Mouse (Mus musculus) lung, embryonic 14.5 days (tissue): Measurements from ENCODE around the gene Hmces. TPM values are rescaled to one million over a fixed set of nuclear protein-coding genes. Genes with fewer than 3 reads are reported as not detected.
"Not testable (repeated sequence)": the region's sequence is repeated elsewhere in the genome, so short reads cannot be mapped to it uniquely, and the experiment has no call there.

Experiments used
- ATAC-seq: fragments of 200-750 bp; cut with Nextera tagmentation; 2 replicates; pipeline ENCODE4 v1.8.0; 2017; ENCODE audit warnings: mild to moderate bottlenecking, moderate TSS enrichment, moderate library complexity; ENCODE audit not compliant: insufficient read depth
- DNase-seq: peaks from one replicate; pipeline ENCODE4 v3.0.0-alpha.2; 2015
- H3K27ac ChIP-seq: fragments of 300-500 bp; sonication (generic); 2 replicates; pipeline ENCODE4 v1.5.1; 2014; ENCODE audit warnings: low read depth, mild to moderate bottlenecking, moderate library complexity
- H3K27me3 ChIP-seq: fragments of 300-500 bp; sonication (generic); 2 replicates; pipeline ENCODE4 v1.6.1; 2014; ENCODE audit warnings: low read length, control low read depth; ENCODE audit not compliant: insufficient read depth
- H3K36me3 ChIP-seq: fragments of 300-500 bp; sonication (generic); 2 replicates; pipeline ENCODE4 v1.6.1; 2014; ENCODE audit warnings: control low read depth; ENCODE audit not compliant: insufficient read depth
- H3K4me1 ChIP-seq: fragments of 300-500 bp; sonication (generic); 2 replicates; pipeline ENCODE4 v1.6.1; 2014; ENCODE audit warnings: antibody characterized with exemption, control low read depth; ENCODE audit not compliant: insufficient read depth
- H3K4me2 ChIP-seq: fragments of 300-500 bp; sonication (generic); 2 replicates; pipeline ENCODE4 v1.6.1; 2014; ENCODE audit warnings: mild to moderate bottlenecking
- H3K4me3 ChIP-seq: fragments of 300-500 bp; sonication (generic); 2 replicates; pipeline ENCODE4 v1.5.1; 2014; ENCODE audit warnings: low read depth, low read length
- H3K9ac ChIP-seq: fragments of 300-500 bp; sonication (generic); 2 replicates; pipeline ENCODE4 v1.6.1; 2014
- H3K9me3 ChIP-seq: fragments of 300-500 bp; sonication (generic); 2 replicates; pipeline ENCODE4 v1.6.1; 2016; ENCODE audit warnings: low read depth, low read length, control low read depth
- CTCF ChIP-seq: IDR thresholded peaks from 2 replicates; pipeline ENCODE4 v1.5.1; 2016; ENCODE audit warnings: antibody characterized with exemption, low read depth
- WGBS: fragments of 180-500 bp; shearing (Covaris S2); extraction: QIAGEN DNeasy Blood & Tissue Kit; methylation state at CpG from one replicate; pipeline ENCODE4 v1.1.7; 2014; 5-methylcytosine and 5-hydroxymethylcytosine counted together
- polyA plus RNA-seq: library from polyadenylated mRNA; unstranded; fragments of >200 nt; fragmentation: Nextera tagmentation; extraction: Ambion mirVana; gene quantifications from 2 replicates; pipeline ENCODE4 v1.2.1, GENCODE M21; 2014

Gene Hmces
- polyA plus RNA-seq, 1 experiment from 2014 or later, result 59.2 TPM

DNA sequence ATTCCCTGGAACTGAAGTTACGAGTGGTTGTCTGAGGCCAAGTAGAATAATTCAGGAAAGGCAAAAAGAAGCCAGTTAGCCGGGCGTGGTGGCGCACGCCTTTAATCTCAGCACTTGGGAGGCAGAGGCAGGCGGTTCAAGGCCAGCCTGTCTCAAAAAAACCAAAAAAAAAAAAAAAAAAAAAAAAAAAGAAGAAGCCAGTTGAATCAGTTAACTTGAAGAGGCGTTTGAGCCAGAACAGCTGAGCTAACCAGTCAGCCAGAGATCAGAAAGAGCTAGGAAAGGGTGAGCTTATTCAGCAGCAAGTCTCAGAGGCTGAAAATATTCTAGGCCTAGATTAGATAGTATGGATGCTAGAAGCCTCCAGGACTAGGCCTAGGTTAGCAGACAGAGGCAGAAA lies 28.4 kb downstream of the Hmces start:
- Histone ChIP-seq H3K27me3 (no peaks in the 10 kb centered on the region), H3K4me2 (no peak overlapping the region), H3K9me3 (no peaks in the 10 kb centered on the region), H3K27ac (no peak overlapping the region), H3K4me3 (no peak overlapping the region), H3K36me3 (no peaks in the 10 kb centered on the region), H3K9ac (no peak overlapping the region), H3K4me1 (no peaks in the 10 kb centered on the region)
- ATAC-seq (no peak), DNase-seq (no peak)
- WGBS, result 83% methylated on average over 7 of the region's 7 CpGs
- TF ChIP-seq CTCF, result no peak

GRCm38 (mm10) chr6:87962457-87962856 lies 48.7 kb downstream of the Hmces start:
- H3K27me3 ChIP-seq, H3K4me3 ChIP-seq, H3K36me3 ChIP-seq, H3K9ac ChIP-seq, H3K4me2 ChIP-seq, H3K27ac ChIP-seq, H3K4me1 ChIP-seq, ATAC-seq, DNase-seq, H3K9me3 ChIP-seq: not testable (repeated sequence)
- WGBS, result 48% methylated on average over 4 of the region's 4 CpGs

GRCm38 (mm10) chr6:87970041-87970440 lies 56.3 kb downstream of the Hmces start:
- H3K9ac ChIP-seq, result no peak overlapping the region
- H3K4me2 ChIP-seq, result no peak overlapping the region
- H3K27me3 ChIP-seq, result no peaks in the 10 kb centered on the region
- no peak for TF ChIP-seq CTCF
- DNase-seq, result no peak
- WGBS, result 21% methylated on average over 2 of the region's 2 CpGs
- no peaks in the 10 kb centered on the region for H3K9me3 ChIP-seq
- no peak overlapping the region for H3K4me3 ChIP-seq
- ATAC-seq, result no peak
- no peak overlapping the region for H3K27ac ChIP-seq
- no peaks in the 10 kb centered on the region for H3K36me3 ChIP-seq
- H3K4me1 ChIP-seq, result no peaks in the 10 kb centered on the region

- no peaks in the 10 kb centered on the region for H3K27me3 ChIP-seq
- no peaks in the 10 kb centered on the region for H3K9me3 ChIP-seq
- peak overlapping the region; percentile 93 for H3K4me3 ChIP-seq
- peaks cover 15% of the 10 kb centered on the region for H3K36me3 ChIP-seq
- WGBS, result 62% methylated on average over 3 of the region's 3 CpGs
- 0 out of 2 replicates have a peak overlapping the region, but pooled peaks have one; percentile 43 for H3K27ac ChIP-seq
- H3K9ac ChIP-seq, result 0 out of 2 replicates have a peak overlapping the region, but pooled peaks have one; percentile 89
- ATAC-seq (0 out of 2 replicates have a peak, but pooled peaks have one; percentile 7), DNase-seq (no peak)
- H3K4me1 ChIP-seq, result peaks cover 12% of the 10 kb centered on the region
- TF ChIP-seq CTCF, result no peak
- H3K4me2 ChIP-seq, result peak overlapping the region; percentile 84
Observed at GRCm38 (mm10) chr6:87979728-87980127, 66.0 kb downstream of the Hmces start.

DNA sequence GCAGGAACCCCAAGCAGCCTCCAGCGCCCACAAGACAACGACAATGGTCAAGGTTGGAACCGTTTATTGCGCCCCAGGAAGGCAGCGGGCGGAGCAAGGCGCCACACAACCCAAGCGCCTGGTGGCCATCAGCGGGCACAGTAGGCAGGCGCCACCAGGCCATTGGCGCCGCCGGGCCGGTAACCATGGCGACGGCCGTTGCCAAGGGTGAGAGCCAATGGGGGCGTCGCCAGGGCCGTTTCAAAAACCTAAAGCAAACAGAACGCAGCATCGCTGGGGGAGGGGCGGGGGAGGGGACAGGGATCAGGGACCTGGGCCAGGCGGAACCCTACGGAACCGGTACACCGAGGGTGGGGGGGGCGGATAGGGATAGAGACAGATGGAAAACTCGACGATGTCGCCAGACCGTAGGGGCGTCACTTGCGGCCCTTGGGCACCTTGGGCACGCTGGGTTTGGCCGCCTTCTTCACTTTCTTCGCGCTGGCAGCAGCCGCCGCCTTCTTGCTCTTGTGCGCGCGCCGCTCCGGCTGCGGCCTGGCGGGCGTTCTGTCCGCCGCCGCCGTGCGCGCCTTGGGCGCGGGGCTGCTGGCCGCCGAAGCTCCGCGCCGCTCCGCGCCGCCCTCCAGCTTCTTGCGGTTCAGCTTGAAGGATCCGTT lies 66.8 kb downstream of the Hmces start:
- peak; percentile 94 for DNase-seq
- Histone ChIP-seq H3K9ac (peak overlapping the region; percentile 89), H3K27me3 (no peaks in the 10 kb centered on the region), H3K27ac (peak overlapping the region; percentile 93), H3K9me3 (no peaks in the 10 kb centered on the region), H3K4me2 (peak overlapping the region; percentile 84), H3K4me3 (peak overlapping the region; percentile 93), H3K4me1 (peaks cover 12% of the 10 kb centered on the region), H3K36me3 (peaks cover 19% of the 10 kb centered on the region)
- TF ChIP-seq CTCF, result peak; percentile 69
- ATAC-seq, result peak; percentile 80
- under 1% methylated on average over 63 of the region's 66 CpGs for WGBS

- peak overlapping the region; percentile 93 for H3K4me3 ChIP-seq
- H3K36me3 ChIP-seq, result peaks cover 19% of the 10 kb centered on the region
- H3K27me3 ChIP-seq, result no peaks in the 10 kb centered on the region
- H3K9me3 ChIP-seq, result no peaks in the 10 kb centered on the region
- H3K4me1 ChIP-seq, result peaks cover 12% of the 10 kb centered on the region
- TF ChIP-seq CTCF, result no peak
- WGBS, result under 1% methylated on average over 50 of the region's 56 CpGs
- H3K4me2 ChIP-seq, result peak overlapping the region; percentile 84
- H3K9ac ChIP-seq, result peak overlapping the region; percentile 89
- peak overlapping the region; percentile 93 for H3K27ac ChIP-seq
- ATAC-seq (no peak; the same call in none of the 2 replicates), DNase-seq (no peak)
Observed at GRCm38 (mm10) chr6:87981030-87981485, 67.3 kb downstream of the Hmces start.

GRCm38 (mm10) chr6:87981547-87982256 lies 68.0 kb downstream of the Hmces start, which contains the start of gene H1fx:
Gene H1fx, minus strand, starts transcription at chr6:87981637.
- Histone ChIP-seq H3K36me3 (peaks cover 25% of the 10 kb centered on the region), H3K9me3 (no peaks in the 10 kb centered on the region), H3K9ac (peak within 1 kb of the TSS; percentile 89), H3K4me1 (peaks cover 12% of the 10 kb centered on the region), H3K27me3 (no peaks in the 10 kb centered on the region), H3K4me3 (peak within 1 kb of the TSS; percentile 93), H3K4me2 (peak within 1 kb of the TSS; percentile 84), H3K27ac (peak within 1 kb of the TSS; percentile 93)
- DNase-seq (peak; percentile 94), ATAC-seq (peak; percentile 82)
- WGBS, result under 1% methylated on average over 39 of the region's 55 CpGs
- TF ChIP-seq CTCF, result peak; percentile 59
